Mouse (Mus musculus): Measurements from ENCODE around the gene Fbp1. TPM values are rescaled to one million over a fixed set of nuclear protein-coding genes. Genes with fewer than 3 reads are reported as not detected.

The Fbp1 gene
- polyA plus RNA-seq, 1 experiment from 2014 or later = not detected

DNA sequence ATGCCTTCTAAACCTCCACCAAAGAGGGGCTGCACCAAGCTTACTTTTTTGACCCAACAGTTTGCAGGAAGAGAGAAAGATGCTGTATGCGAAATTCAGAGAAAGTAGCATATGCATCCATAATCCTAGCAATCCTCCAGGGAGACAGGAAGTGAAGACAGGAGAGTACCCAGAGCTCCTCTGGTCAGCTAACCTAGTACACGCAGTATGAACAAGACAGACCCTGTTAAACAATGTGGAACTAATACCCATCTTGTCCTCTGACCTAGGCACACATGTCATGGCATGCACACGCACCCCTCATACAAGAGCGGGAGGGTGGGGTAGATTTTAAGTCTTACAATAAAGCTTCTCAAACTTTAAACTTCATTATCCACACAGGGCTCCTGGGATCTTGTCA, 22.1 kb upstream of the Fbp1 start:
- no peaks in the 10 kb centered on the region for H3K36me3 ChIP-seq (replicated peaks)
- peaks cover 10% of the 10 kb centered on the region for H3K4me1 ChIP-seq
- no peak overlapping the region for H3K4me3 ChIP-seq
- H3K27ac ChIP-seq = no peak overlapping the region
- no peak for DNase-seq (ENCODE audit: extremely low spot score, low spot score)
- no peaks in the 10 kb centered on the region for H3K27me3 ChIP-seq (ENCODE audit: poor library complexity, severe bottlenecking)
- H3K9me3 ChIP-seq = no peaks in the 10 kb centered on the region
- WGBS = 90% methylated on average over 4 of the region's 4 CpGs

DNA sequence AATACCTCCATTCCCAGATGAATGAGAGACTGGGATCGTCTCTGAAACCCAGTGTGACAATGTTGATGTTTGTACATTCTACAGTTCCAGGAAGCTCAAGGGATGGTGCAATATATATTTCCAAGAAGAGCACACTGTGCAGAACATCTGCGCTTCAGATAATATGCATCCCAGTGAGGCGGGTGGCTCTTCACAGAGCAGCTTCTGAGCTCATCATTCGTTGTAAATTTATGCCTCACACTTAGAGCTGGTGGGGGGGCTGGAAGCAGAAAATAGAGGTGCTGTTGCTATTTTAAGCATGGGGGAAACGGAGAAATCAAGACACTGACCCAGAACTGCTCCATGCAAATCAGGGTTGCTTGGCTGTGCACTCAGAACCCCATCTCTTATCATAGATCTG, 21.7 kb upstream of the Fbp1 start:
- 86% methylated on average over 5 of the region's 5 CpGs for WGBS
- Histone ChIP-seq H3K4me3 (no peak overlapping the region), H3K4me1 (peaks cover 10% of the 10 kb centered on the region), H3K27ac (no peak overlapping the region), H3K9me3 (no peaks in the 10 kb centered on the region), H3K36me3 (replicated peaks) (no peaks in the 10 kb centered on the region), H3K27me3 (ENCODE audit: poor library complexity, severe bottlenecking) (no peaks in the 10 kb centered on the region)
- DNase-seq (ENCODE audit: extremely low spot score, low spot score) = no peak

GRCm38 (mm10) chr13:62908163-62908559, 20.1 kb upstream of the Fbp1 start:
- Histone ChIP-seq H3K9me3 (no peaks in the 10 kb centered on the region), H3K27me3 (ENCODE audit: poor library complexity, severe bottlenecking) (no peaks in the 10 kb centered on the region), H3K4me1 (peaks cover 10% of the 10 kb centered on the region), H3K27ac (no peak overlapping the region), H3K36me3 (replicated peaks) (no peaks in the 10 kb centered on the region), H3K4me3 (no peak overlapping the region)
- WGBS = 52% methylated on average over 8 of the region's 8 CpGs
- DNase-seq (ENCODE audit: extremely low spot score, low spot score) = no peak

GRCm38 (mm10) chr13:62907527-62908162, 19.6 kb upstream of the Fbp1 start:
- no peak overlapping the region for H3K4me3 ChIP-seq
- H3K9me3 ChIP-seq = no peaks in the 10 kb centered on the region
- peaks cover 10% of the 10 kb centered on the region for H3K4me1 ChIP-seq
- no peaks in the 10 kb centered on the region for H3K36me3 ChIP-seq (replicated peaks)
- H3K27ac ChIP-seq = no peak overlapping the region
- H3K27me3 ChIP-seq (ENCODE audit: poor library complexity, severe bottlenecking) = no peaks in the 10 kb centered on the region
- 81% methylated on average over 14 of the region's 14 CpGs for WGBS
- no peak for DNase-seq (ENCODE audit: extremely low spot score, low spot score)

GRCm38 (mm10) chr13:62901139-62901538, 13.1 kb upstream of the Fbp1 start:
- DNase-seq (ENCODE audit: extremely low spot score, low spot score) = no peak
- H3K9me3 ChIP-seq = no peaks in the 10 kb centered on the region
- H3K27ac ChIP-seq = no peak overlapping the region
- H3K4me3 ChIP-seq = no peak overlapping the region
- no peaks in the 10 kb centered on the region for H3K36me3 ChIP-seq (replicated peaks)
- no peaks in the 10 kb centered on the region for H3K27me3 ChIP-seq (ENCODE audit: poor library complexity, severe bottlenecking)
- peaks cover 3% of the 10 kb centered on the region; the same call in 1 of the 2 replicates for H3K4me1 ChIP-seq

GRCm38 (mm10) chr13:62897927-62898646, 10.0 kb upstream of the Fbp1 start:
- no peak overlapping the region for H3K27ac ChIP-seq
- H3K9me3 ChIP-seq = no peaks in the 10 kb centered on the region
- no peaks in the 10 kb centered on the region for H3K27me3 ChIP-seq (ENCODE audit: poor library complexity, severe bottlenecking)
- WGBS = 89% methylated on average over 4 of the region's 4 CpGs
- no peak overlapping the region for H3K4me3 ChIP-seq
- H3K36me3 ChIP-seq (replicated peaks) = no peaks in the 10 kb centered on the region
- DNase-seq (ENCODE audit: extremely low spot score, low spot score) = no peak
- peaks cover 8% of the 10 kb centered on the region for H3K4me1 ChIP-seq

- Histone ChIP-seq H3K27ac (no peak overlapping the region), H3K9me3 (no peaks in the 10 kb centered on the region; the same call in 1 of the 2 replicates), H3K27me3 (ENCODE audit: poor library complexity, severe bottlenecking) (peaks cover 21% of the 10 kb centered on the region), H3K4me1 (peaks cover 6% of the 10 kb centered on the region), H3K36me3 (replicated peaks) (no peaks in the 10 kb centered on the region), H3K4me3 (no peak overlapping the region)
- 88% methylated on average over 9 of the region's 9 CpGs for WGBS
- DNase-seq (ENCODE audit: extremely low spot score, low spot score) = no peak
These were observed 5.2 kb upstream of the Fbp1 start for GRCm38 (mm10) chr13:62893044-62893842.

DNA sequence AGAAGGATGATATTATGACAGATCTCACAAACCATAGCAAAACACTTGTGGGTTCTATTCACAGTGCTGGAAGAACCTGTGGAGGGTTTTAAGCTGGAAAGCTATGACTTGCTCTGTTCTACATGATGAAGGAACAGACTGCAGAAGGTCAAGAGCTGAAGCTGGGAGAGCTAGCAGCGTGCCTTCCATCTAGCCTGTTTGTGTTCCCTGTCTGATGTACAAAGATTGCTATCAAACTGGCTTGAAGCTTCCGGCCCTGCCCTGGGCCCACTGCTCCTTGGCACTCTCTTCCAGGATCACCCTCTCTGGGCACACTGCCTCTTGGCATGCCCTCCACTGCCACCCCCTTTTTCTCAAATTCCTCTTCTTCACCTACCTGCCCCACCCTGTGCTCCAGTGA, 1.2 kb upstream of the Fbp1 start:
- WGBS = 88% methylated on average over 2 of the region's 2 CpGs
- peaks cover 14% of the 10 kb centered on the region for H3K4me1 ChIP-seq
- no peaks in the 10 kb centered on the region; the same call in 1 of the 2 replicates for H3K9me3 ChIP-seq
- H3K4me3 ChIP-seq = no peak overlapping the region
- H3K27ac ChIP-seq = no peak overlapping the region
- H3K36me3 ChIP-seq (replicated peaks) = no peaks in the 10 kb centered on the region
- no peak for DNase-seq (ENCODE audit: extremely low spot score, low spot score)
- peaks cover 50% of the 10 kb centered on the region for H3K27me3 ChIP-seq (ENCODE audit: poor library complexity, severe bottlenecking)

DNA sequence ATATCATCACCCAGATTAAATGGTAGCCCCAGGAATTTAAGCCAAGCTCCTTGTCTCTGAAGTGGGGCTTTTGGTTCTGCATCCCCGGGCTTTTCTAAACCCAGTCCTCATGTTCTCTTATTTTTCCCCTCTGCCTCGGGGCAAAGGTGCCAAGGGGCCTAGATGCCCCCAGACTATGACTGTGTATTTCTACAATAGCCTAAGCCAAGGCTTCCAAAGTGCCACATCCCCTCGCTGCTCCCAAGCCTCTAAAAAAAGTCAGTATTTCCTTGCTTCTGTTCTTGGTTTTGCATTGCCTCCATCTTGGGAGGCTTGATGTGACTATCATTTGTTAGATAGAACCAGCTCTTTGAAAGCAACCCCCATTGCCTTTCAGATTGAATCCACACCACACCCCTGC, 3.5 kb downstream of the Fbp1 start:
- Histone ChIP-seq H3K4me1 (peaks cover 14% of the 10 kb centered on the region), H3K9me3 (no peaks in the 10 kb centered on the region), H3K4me3 (no peak overlapping the region), H3K27ac (no peak overlapping the region), H3K36me3 (replicated peaks) (no peaks in the 10 kb centered on the region), H3K27me3 (ENCODE audit: poor library complexity, severe bottlenecking) (peaks cover 42% of the 10 kb centered on the region)
- DNase-seq (ENCODE audit: extremely low spot score, low spot score) = no peak
- 76% methylated on average over 3 of the region's 3 CpGs for WGBS

DNA sequence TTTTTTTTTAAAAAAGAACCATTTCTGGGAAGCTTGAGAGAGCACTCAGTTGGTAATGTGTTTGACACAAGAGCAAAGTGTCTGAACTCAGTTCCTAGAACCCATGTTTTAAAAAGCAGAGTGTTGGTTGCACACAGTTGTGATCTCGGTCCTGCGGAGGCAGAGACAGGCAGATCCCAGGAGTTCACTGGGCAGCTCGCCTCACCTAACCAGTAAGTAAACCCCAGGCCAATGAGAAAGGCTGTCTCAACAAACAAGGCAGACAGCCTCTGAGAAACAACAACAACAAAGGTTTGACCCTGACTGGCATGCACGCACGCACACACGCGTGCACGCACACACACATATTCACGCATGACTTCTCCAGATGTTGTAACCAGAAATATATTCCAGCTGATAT, 4.2 kb downstream of the Fbp1 start:
- DNase-seq (ENCODE audit: extremely low spot score, low spot score) = no peak
- no peak overlapping the region for H3K27ac ChIP-seq
- WGBS = 94% methylated on average over 9 of the region's 9 CpGs

GRCm38 (mm10) chr13:62883436-62883835, 4.6 kb downstream of the Fbp1 start:
- Histone ChIP-seq H3K36me3 (replicated peaks) (no peaks in the 10 kb centered on the region), H3K4me1 (peaks cover 17% of the 10 kb centered on the region), H3K9me3 (no peaks in the 10 kb centered on the region), H3K27me3 (ENCODE audit: poor library complexity, severe bottlenecking) (peaks cover 37% of the 10 kb centered on the region), H3K4me3 (no peak overlapping the region), H3K27ac (no peak overlapping the region)
- DNase-seq (ENCODE audit: extremely low spot score, low spot score) = no peak
- WGBS = 79% methylated on average over 2 of the region's 2 CpGs

More for the DNA sequence above, 4.2 kb downstream of the Fbp1 start:
- Histone ChIP-seq H3K36me3 (replicated peaks) (no peaks in the 10 kb centered on the region), H3K4me1 (peaks cover 17% of the 10 kb centered on the region), H3K9me3 (no peaks in the 10 kb centered on the region), H3K4me3 (no peak overlapping the region), H3K27me3 (ENCODE audit: poor library complexity, severe bottlenecking) (peaks cover 37% of the 10 kb centered on the region)

DNA sequence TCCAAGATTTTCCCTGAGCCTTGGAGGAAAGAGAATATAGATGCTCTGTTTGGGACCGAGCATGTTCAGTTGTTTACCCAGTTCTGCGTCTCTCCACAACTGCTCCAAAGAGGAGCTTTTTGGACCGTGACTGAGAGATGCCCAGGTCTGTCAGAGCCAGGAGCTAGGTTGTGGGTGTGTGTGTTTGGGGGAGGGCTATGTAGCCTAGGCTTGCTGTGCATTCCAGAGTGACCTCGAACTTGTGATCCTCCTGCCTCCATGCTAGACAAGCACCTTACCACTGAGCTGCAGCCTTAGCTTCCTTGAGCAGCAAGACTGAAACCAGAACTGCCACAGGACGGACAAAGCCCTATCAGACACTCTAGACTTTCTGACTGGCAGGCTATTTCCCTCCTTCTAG, 5.2 kb downstream of the Fbp1 start:
- Histone ChIP-seq H3K27me3 (ENCODE audit: poor library complexity, severe bottlenecking) (peaks cover 37% of the 10 kb centered on the region), H3K4me3 (no peak overlapping the region), H3K4me1 (peaks cover 12% of the 10 kb centered on the region), H3K9me3 (no peaks in the 10 kb centered on the region), H3K36me3 (replicated peaks) (no peaks in the 10 kb centered on the region), H3K27ac (no peak overlapping the region)
- 87% methylated on average over 5 of the region's 5 CpGs for WGBS
- no peak for DNase-seq (ENCODE audit: extremely low spot score, low spot score)

DNA sequence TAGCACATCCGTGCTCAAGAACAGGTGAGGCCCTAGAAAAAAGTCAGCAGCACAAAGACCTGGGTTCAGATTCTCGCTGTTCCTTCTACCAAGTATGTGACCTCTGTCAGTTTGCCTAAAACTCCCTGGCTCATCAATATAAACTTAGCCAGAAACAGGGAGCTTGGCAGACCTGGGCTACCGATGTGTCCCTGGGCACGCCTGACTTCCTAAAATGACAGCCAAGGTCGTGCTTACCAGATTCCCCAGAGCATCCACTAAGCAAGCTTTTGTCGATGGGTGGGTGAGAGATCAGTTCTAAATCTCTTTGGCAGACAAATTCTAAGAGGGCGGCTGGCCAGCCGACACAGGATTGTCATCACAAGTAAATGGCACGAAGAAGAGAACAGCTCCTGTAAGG, 6.7 kb downstream of the Fbp1 start:
- H3K9me3 ChIP-seq = no peaks in the 10 kb centered on the region
- peaks cover 28% of the 10 kb centered on the region for H3K27me3 ChIP-seq (ENCODE audit: poor library complexity, severe bottlenecking)
- no peak overlapping the region for H3K27ac ChIP-seq
- H3K4me1 ChIP-seq = peaks cover 12% of the 10 kb centered on the region
- WGBS = 86% methylated on average over 9 of the region's 9 CpGs
- H3K36me3 ChIP-seq (replicated peaks) = no peaks in the 10 kb centered on the region
- H3K4me3 ChIP-seq = no peak overlapping the region
- no peak for DNase-seq (ENCODE audit: extremely low spot score, low spot score)

All from forebrain, embryonic 10.5 days (tissue).